Mouse (Mus musculus): Measurements from ENCODE around the gene Gabrg2. TPM values are rescaled to one million over a fixed set of nuclear protein-coding genes. Genes with fewer than 3 reads are reported as not detected.

Gene Gabrg2
- total and polyA plus RNA-seq, 2 experiments from 2014 or later, result 115 to 126 TPM

DNA sequence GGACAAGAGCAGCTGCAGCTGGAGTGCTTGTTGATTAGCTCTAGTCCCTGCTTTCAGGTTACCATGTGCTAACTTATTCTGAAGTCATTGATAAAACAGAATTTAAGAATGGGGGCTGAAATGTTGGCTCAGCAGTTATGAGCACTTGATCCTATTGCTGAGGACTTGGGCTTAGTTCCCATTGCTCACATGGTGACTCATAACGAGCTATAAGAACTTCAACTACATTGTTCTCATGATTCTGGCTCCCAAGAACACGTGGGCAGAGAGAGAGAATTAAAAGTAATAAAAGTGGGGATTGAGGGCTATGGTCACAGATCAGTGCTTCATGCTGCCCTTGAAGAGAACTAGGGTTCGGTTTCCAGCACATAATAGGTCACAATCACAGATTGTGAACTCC lies 48.8 kb downstream of the Gabrg2 start:
- Histone ChIP-seq H3K36me3 (ENCODE audit: insufficient read depth) (no peaks in the 10 kb centered on the region), H3K4me2 (ENCODE audit: low read depth) (no peak overlapping the region), H3K27ac (ENCODE audit: low read depth, low read length) (no peak overlapping the region), H3K4me3 (ENCODE audit: low read depth, low read length) (no peak overlapping the region), H3K4me1 (ENCODE audit: insufficient read depth) (no peaks in the 10 kb centered on the region), H3K27me3 (ENCODE audit: insufficient read depth, low read length) (no peaks in the 10 kb centered on the region), H3K9ac (no peak overlapping the region), H3K9me3 (ENCODE audit: low read length) (no peaks in the 10 kb centered on the region)
- 35% methylated on average over 3 of the region's 3 CpGs for WGBS
- ATAC-seq, result no peak
- no peak for TF ChIP-seq CTCF (IDR thresholded peaks at IDR 0.05; ENCODE audit: low read depth)
- no peak for DNase-seq

DNA sequence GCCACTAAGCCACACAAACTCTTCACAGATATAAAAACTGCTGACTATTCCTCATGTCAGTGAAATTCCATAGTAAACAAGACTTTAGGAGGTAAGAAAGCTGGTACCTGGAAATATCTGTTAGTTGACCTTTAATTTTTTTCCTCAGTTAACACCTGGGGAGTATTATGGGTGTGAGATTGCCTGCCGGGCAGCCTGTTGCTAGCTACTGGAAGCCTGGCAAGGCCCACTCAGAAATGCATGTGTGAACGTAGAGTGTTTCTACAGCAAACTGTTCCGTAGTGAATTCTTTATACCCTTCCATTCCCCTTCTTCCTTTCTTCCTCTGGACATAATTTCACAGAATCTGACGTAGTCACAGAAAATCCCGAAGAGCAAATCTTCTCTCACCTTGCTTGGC lies 55.2 kb downstream of the Gabrg2 start:
- H3K9me3 ChIP-seq (ENCODE audit: low read length), result no peaks in the 10 kb centered on the region
- no peak overlapping the region for H3K9ac ChIP-seq
- no peak overlapping the region for H3K27ac ChIP-seq (ENCODE audit: low read depth, low read length)
- DNase-seq (no peak), ATAC-seq (no peak)
- H3K27me3 ChIP-seq (ENCODE audit: insufficient read depth, low read length), result no peaks in the 10 kb centered on the region
- no peak for TF ChIP-seq CTCF (IDR thresholded peaks at IDR 0.05; ENCODE audit: low read depth)
- WGBS, result 83% methylated on average over 5 of the region's 5 CpGs
- no peaks in the 10 kb centered on the region for H3K4me1 ChIP-seq (ENCODE audit: insufficient read depth)
- H3K36me3 ChIP-seq (ENCODE audit: insufficient read depth), result no peaks in the 10 kb centered on the region
- H3K4me2 ChIP-seq (ENCODE audit: low read depth), result no peak overlapping the region
- H3K4me3 ChIP-seq (ENCODE audit: low read depth, low read length), result no peak overlapping the region

DNA sequence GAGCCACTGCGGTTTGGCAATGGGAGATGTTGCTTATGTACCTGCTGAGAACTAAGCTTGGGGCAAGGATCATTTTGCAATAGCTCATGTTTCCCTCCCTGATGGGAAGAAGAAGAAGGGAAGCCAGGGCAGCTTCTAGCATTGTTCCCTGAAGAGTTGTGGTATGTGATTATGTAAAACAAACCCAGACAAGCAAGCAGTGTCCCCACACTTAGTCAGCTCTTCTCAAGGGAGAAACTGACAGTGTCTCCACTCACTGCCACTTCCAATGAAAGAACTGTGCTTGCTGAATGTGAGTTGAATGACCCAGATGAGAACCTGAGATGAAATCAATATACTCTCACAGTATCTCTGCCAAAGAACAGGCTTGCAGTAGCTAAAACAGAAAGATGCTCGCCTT lies 62.7 kb downstream of the Gabrg2 start:
- Histone ChIP-seq H3K36me3 (ENCODE audit: insufficient read depth) (no peaks in the 10 kb centered on the region), H3K4me3 (ENCODE audit: low read depth, low read length) (no peak overlapping the region), H3K27me3 (ENCODE audit: insufficient read depth, low read length) (no peaks in the 10 kb centered on the region), H3K9me3 (ENCODE audit: low read length) (no peaks in the 10 kb centered on the region), H3K9ac (no peak overlapping the region), H3K4me1 (ENCODE audit: insufficient read depth) (no peaks in the 10 kb centered on the region), H3K4me2 (ENCODE audit: low read depth) (no peak overlapping the region), H3K27ac (ENCODE audit: low read depth, low read length) (no peak overlapping the region)
- DNase-seq (no peak), ATAC-seq (no peak)
- WGBS, result 79% methylated on average over 2 of the region's 2 CpGs
- TF ChIP-seq CTCF (IDR thresholded peaks at IDR 0.05; ENCODE audit: low read depth), result no peak

DNA sequence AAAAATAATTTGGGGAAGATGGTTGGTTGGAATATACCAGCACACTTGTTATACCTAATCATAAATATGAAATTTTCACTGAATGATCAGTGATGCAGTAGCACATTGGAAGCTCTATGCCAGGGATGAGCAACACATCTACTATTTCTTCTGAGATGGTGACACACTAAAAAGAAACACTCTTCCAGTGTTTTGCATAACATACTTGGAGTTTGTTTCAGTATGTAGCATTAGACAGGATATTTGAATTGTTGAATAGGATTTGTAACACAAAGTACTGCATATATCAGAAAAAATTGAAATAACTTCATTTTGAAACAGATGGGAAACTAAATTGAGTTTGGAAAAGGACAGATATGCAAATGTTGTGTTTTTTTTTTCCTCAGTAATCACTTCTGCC lies 81.8 kb downstream of the Gabrg2 start:
- Histone ChIP-seq H3K27me3 (ENCODE audit: insufficient read depth, low read length) (no peaks in the 10 kb centered on the region), H3K36me3 (ENCODE audit: insufficient read depth) (no peaks in the 10 kb centered on the region), H3K4me2 (ENCODE audit: low read depth) (no peak overlapping the region), H3K9ac (no peak overlapping the region), H3K4me1 (ENCODE audit: insufficient read depth) (no peaks in the 10 kb centered on the region), H3K9me3 (ENCODE audit: low read length) (no peaks in the 10 kb centered on the region), H3K27ac (ENCODE audit: low read depth, low read length) (no peak overlapping the region), H3K4me3 (ENCODE audit: low read depth, low read length) (no peak overlapping the region)
- DNase-seq, result no peak
- ATAC-seq, result peak; percentile 55
- TF ChIP-seq CTCF (IDR thresholded peaks at IDR 0.05; ENCODE audit: low read depth), result no peak

DNA sequence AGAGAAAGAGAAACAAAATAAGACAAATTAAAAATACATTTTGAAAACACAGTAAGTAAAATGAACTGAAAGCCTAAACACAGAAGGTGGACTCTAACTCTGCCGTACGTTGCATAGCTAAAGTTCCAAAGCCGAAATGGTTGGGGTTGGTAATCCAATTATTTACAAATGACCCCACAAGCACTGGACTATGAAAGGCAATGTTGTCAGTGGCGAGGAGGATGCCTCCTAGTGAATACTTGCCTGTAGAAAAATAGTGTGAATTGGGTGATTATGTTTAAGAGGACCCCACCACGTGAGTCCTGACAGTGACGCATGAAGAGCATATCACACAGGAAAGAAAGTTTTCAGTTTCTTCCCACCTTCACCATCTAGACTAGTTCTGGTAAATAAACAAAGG lies 86.6 kb downstream of the Gabrg2 start:
- Histone ChIP-seq H3K9me3 (ENCODE audit: low read length) (no peaks in the 10 kb centered on the region), H3K4me2 (ENCODE audit: low read depth) (no peak overlapping the region), H3K9ac (no peak overlapping the region), H3K36me3 (ENCODE audit: insufficient read depth) (peaks cover 5% of the 10 kb centered on the region; the same call in 1 of the 2 replicates), H3K4me1 (ENCODE audit: insufficient read depth) (no peaks in the 10 kb centered on the region), H3K27ac (ENCODE audit: low read depth, low read length) (no peak overlapping the region), H3K4me3 (ENCODE audit: low read depth, low read length) (no peak overlapping the region), H3K27me3 (ENCODE audit: insufficient read depth, low read length) (no peaks in the 10 kb centered on the region)
- DNase-seq (no peak), ATAC-seq (no peak)
- WGBS, result 22% methylated on average over 6 of the region's 6 CpGs
- TF ChIP-seq CTCF (IDR thresholded peaks at IDR 0.05; ENCODE audit: low read depth), result no peak

DNA sequence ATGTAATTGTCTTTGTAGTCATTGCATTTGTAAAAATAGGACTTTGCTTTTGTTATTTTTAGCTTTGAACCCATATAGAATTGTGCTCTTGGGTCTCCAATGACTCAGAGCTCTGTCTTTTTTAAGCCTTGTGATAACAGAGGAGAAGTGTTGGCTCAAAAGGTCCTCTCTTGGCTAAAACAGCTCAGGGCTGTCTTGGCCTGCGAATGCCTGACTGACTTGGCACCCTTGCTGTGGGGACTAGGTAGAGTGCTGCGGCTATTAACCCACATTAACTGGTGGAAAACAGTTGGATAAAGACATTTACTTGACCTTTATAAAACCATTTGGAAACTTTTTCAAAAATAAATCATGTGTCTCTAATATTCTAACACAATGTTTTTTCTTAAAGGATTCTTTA lies 97.0 kb downstream of the Gabrg2 start:
- ATAC-seq, result no peak
- no peaks in the 10 kb centered on the region for H3K9me3 ChIP-seq (ENCODE audit: low read length)
- no peak overlapping the region for H3K4me2 ChIP-seq (ENCODE audit: low read depth)
- H3K9ac ChIP-seq, result no peak overlapping the region
- no peak for TF ChIP-seq CTCF (IDR thresholded peaks at IDR 0.05; ENCODE audit: low read depth)
- 86% methylated on average over 2 of the region's 2 CpGs for WGBS
- no peaks in the 10 kb centered on the region for H3K27me3 ChIP-seq (ENCODE audit: insufficient read depth, low read length)
- H3K27ac ChIP-seq (ENCODE audit: low read depth, low read length), result no peak overlapping the region
- no peaks in the 10 kb centered on the region for H3K36me3 ChIP-seq (ENCODE audit: insufficient read depth)
- H3K4me3 ChIP-seq (ENCODE audit: low read depth, low read length), result no peak overlapping the region
- DNase-seq, result no peak
- no peaks in the 10 kb centered on the region for H3K4me1 ChIP-seq (ENCODE audit: insufficient read depth)

Other genes starting within 250 kb of the Gabrg2 start
- 33.1 and 41.7 TPM in 2 replicates for gene Gabra1, start 182.1 kb upstream of the Gabrg2 start, total RNA-seq (2014; rRNA removed)
- 22.7 and 23.4 TPM in 2 replicates for gene Gabra1, start 182.1 kb upstream of the Gabrg2 start, polyA plus RNA-seq (2015; fragmentation: Nextera tagmentation; extraction: Ambion mirVana)

Data from forebrain, postnatal 0 days (tissue).